Mouse (Mus musculus) 3T3-L1 (cell line): Measurements from ENCODE around the gene Cmtm8.
A peak's percentile ranks its signal among the peaks of the same experiment; 100 is the strongest.

Experiments
- DNase-seq: peaks from one replicate; pipeline ENCODE4 v3.0.0-alpha.2; 2015; ENCODE audit warnings: low read depth, low spot score

Gene Cmtm8

DNA sequence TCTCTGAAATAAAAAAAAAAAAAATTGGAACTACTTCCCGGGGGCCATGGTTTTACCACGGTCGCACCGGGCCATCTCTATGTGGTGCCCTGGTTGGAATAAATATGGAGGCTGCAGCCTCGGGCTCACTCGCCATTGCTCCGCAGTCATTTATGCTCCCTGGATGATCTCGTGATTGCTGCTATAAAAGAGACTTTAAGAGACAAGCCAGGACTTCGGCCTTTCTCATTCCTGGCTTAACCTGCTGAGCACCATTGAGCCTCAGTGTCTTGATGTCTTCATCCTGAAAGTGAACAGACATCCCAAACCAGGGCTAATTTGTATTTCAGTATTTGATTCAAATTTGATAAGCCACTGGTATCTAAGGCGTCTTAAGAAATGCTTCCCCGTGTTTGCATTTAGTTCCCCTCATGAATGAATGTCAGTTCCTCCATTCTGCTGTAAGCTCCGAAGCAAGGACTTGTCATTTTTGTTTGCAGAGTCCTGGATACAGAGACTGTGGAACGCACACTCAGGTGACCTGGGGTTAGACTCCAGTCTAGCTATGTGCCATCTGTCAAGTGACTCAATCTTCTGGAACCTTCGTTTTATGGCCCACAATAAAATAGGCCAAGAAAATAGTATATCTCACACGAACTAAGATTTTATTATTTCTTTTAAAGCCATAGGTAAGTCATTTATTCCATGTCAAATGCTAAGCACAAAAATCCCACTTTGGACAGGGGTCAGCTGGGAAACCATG, 22.2 kb downstream of the Cmtm8 start:
- DNase-seq = no peak

GRCm38 (mm10) chr9:114818918-114819317, 25.0 kb downstream of the Cmtm8 start:
- no peak for DNase-seq

GRCm38 (mm10) chr9:114817012-114817411, 26.9 kb downstream of the Cmtm8 start:
- no peak for DNase-seq

- no peak for DNase-seq
Measured at GRCm38 (mm10) chr9:114816121-114816520, 27.8 kb downstream of the Cmtm8 start.

DNA sequence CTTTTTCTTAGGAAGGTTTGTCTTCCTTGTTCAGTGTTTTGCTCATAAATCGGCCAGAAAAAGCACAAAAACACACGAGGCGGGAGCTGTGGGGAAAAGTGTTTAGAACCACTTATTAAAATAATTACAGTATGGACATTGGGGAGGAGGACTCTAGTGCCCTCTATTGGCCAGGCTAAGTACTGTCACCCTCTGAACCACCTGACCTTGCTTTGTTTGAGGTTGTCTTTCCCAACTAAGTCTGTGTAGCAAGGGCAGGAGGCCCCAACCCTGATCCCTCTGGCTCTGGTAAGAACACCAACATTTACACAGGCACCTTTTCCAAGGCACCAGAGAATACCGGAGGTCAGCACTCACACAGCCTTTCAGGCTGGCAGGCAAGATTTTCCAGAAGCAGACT, 28.6 kb downstream of the Cmtm8 start:
- DNase-seq = peak; percentile 61

DNA sequence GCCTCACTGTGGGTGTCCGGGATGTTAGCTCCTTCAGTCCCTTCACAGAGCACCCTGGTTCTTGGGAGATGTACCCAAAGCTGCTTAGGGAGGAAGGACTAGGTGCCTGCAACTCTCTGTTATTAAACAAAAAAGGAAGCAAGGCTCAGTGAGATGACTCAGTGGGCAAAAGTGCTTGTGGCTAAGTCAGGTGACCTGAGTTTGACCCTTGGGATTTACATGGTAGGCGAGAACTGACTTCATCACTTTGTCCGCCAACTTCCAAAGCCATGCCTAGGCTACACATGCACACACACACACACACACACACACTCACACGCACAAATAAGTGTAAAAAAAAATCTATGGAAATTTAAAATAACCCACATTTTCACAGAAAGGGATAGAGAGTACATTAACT, 32.0 kb downstream of the Cmtm8 start:
- DNase-seq = peak; percentile 85

DNA sequence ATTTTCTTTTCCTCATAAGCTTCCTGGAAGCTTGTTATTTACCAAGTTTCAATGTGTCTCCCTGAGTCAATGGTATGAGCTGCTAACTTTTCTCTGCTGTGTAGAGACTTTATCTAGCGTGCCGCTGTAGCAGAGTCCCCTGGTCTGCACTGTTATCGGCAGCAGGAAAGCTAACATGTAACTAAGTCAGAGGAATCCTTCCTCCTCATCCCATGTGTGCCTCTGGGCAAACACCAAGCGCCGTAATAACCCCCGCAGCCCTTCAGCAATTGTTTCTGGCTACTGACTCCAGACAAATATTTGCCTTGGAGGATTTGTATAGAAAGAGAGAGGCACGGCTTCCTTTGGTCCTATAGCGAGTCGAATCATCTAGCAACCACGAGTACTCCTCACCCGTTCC, 33.1 kb downstream of the Cmtm8 start:
- DNase-seq = no peak

DNA sequence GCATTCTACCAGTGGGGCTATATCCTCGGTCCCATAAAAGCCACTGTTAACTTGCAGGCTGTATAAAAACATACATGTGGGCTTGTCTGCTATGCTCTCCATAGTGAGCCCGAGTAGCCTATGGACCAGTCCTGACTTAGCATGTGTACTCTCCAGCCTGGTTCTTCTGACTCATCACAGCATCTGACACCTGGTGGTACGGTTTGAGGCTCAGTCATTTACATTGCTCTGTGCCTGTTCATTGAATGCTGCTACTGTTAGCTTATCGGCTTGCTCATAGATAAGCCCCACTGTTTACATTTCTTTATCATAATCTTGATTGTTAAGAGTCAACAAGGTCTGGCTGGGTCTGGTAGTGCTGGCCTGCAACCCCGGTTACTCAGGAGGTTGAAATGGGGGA, 35.3 kb downstream of the Cmtm8 start:
- no peak for DNase-seq

GRCm38 (mm10) chr9:114807261-114807660, 36.7 kb downstream of the Cmtm8 start:
- DNase-seq = no peak

DNA sequence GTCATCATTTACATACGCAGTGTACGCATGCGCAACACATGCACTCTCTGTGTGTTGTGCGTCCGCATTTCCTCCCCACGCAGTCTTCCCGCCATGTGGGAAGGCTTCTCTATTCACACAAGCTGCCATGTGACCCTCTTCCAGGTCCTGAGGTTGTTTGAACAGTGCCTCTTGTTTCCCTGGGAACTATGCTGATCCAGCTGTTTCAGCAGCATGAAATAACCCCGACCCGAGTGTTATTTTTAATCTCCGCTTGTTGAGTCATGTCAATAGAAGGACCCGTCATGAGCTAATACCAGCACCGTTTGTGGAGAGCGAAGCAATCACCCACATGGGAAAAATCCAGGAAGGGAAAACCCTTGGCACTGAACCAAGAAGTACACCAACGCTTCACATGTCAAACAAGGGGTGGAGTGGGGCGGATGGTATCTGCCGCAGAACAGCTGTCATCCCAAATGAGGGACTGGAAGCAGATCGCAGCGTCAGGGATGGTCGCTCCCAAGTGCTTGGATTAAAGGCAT, 38.7 kb downstream of the Cmtm8 start:
- DNase-seq = no peak

DNA sequence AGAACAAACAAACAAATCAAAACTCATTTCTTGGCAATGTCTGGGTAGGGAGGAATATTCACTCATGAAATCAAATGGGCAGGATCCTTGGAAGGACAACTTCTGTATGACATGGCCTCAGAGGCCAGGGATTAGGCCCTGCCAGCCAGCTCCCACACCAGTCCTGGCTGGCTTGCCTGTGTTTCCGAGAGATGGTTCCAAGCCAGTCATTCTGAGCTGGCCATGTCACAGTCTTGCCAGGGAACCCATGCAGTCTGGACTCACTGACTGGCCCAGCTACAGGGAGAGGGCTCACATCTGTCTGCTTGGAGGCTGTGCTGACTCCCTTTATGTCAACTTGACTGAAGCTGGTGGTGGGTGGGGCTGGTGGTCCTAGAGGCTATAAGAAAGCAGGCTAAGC, 41.8 kb downstream of the Cmtm8 start:
- no peak for DNase-seq

- no peak for DNase-seq
Measured at GRCm38 (mm10) chr9:114801301-114801700, 42.7 kb downstream of the Cmtm8 start.

- DNase-seq = no peak
Measured at GRCm38 (mm10) chr9:114799498-114800107, 44.4 kb downstream of the Cmtm8 start.

DNA sequence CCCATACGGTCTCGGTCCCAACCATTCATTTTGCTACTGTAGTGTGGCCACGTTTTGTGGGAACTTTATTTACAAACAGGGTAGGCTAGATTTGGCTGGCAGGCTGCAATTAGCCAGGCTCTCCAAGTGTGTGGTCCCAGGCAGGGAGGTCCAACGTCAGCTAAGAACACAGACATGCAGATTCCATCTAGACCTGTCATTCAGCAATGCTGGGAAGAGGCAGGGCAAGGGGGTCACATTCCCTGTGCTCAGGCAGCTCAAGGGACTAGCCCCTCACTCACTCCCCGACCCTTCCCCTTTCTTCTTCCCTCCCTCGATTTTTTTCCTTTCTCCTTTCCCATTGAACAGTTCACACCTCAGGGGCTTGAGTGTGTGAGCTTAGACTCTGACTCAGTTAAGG, 45.1 kb downstream of the Cmtm8 start:
- no peak for DNase-seq

- peak; percentile 83 for DNase-seq
Measured at GRCm38 (mm10) chr9:114797329-114798004, 46.5 kb downstream of the Cmtm8 start.

DNA sequence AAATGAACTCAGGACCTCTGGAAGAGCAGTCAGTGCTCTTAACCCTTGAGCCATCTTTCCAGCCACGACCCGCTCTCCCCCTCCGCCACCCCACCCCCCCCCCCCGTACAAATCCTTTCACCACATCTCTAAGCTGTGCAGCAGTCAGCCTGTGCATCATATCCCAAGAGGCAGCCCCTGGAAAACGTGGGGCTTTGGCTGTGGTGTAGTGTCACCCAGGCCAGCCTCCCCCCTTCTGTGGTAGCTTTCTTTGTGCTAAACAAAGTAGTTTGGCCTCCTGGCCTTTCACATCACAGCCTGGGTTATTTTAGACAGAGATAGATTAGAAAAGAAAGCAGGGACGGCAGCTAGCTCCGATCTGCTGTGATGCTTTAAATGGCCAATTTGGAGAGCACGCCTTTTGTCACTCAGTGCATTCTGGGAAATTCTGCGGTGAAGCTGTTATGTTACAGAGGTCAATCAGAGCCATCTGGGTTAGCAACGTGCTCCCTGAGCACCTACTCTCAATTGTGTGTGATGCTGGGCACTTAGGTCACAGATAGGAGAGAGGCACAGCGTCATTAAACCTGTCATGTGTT, 47.4 kb downstream of the Cmtm8 start:
- no peak for DNase-seq

DNA sequence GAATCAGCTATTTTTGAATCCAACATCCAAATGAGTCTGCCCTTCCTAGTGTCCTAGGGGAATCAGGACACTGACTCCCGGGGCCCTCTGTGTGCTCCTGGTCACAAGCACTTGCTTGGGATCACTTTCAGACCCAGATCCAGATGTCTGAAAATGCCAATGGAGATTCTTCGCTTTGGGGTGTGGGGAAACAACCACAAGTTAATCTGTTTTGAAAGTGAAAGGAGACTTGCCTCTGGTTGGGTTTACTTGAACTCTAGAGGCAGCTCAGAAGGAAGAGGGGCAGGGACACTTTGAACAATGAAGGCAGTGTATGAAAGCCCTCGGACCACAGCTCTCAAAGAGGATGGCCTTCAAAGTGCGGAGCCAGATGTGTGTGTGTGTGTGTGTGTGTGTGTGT, 49.5 kb downstream of the Cmtm8 start:
- DNase-seq = peak; percentile 15

- DNase-seq = no peak
Measured at GRCm38 (mm10) chr9:114793764-114794295, 50.1 kb downstream of the Cmtm8 start.

DNA sequence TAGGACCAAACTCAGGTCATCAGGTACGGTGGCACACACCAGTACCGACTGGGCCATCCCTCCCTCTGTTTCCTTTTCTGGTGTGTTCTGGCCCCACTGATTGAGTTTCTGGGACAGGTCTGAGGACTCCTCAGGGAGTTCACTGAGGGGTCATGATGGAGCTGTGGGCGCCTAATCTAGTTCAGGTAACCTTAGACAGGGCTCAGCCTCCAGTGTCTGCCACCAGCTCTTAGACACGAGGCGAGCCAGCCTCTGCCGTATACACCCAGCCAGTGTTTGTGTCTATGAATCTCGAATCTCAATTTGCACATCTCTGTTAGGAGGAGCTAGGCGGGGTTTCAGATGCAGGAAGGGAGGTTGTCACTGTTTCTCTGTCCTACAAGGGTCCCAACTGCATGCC, 54.0 kb downstream of the Cmtm8 start:
- DNase-seq = no peak

- no peak for DNase-seq
Measured at GRCm38 (mm10) chr9:114789557-114789956, 54.4 kb downstream of the Cmtm8 start.

- DNase-seq = no peak
Measured at GRCm38 (mm10) chr9:114788697-114789096, 55.3 kb downstream of the Cmtm8 start.

GRCm38 (mm10) chr9:114787716-114788115, 56.2 kb downstream of the Cmtm8 start:
- DNase-seq = no peak
